Mouse (Mus musculus): ENCODE measurements around the gene Nfia.

GRCm38 (mm10) chr4:98039095-98039494 lies 266.6 kb downstream of the Nfia start:
- TF ChIP-seq CTCF (conservative IDR thresholded peaks at IDR 0.05; ENCODE audit: low read length) (no peak), NANOG (IDR thresholded peaks at IDR 0.05; ENCODE audit: borderline replicate concordance, low read length) (no peak), POU5F1 (IDR thresholded peaks at IDR 0.05; ENCODE audit: borderline replicate concordance, low read length) (no peak)
